Mouse (Mus musculus): ENCODE results near the gene Trim62. TPM values are rescaled to one million over a fixed set of nuclear protein-coding genes. Genes with fewer than 3 reads are reported as not detected.

The Trim62 gene
- polyA plus RNA-seq, 1 experiment from 2014 or later = 8.8 TPM

- DNase-seq (ENCODE audit: low spot score) (no peak), ATAC-seq (ENCODE audit: low read depth) (no peak)
- no peaks in the 10 kb centered on the region for H3K27me3 ChIP-seq (replicated peaks; ENCODE audit: control insufficient read depth, insufficient read depth, low read length)
- WGBS = 94% methylated on average over 6 of the region's 6 CpGs
- H3K9ac ChIP-seq (ENCODE audit: low read depth, low read length) = no peak overlapping the region
- peaks cover 3% of the 10 kb centered on the region; the same call in 1 of the 2 replicates for H3K36me3 ChIP-seq (ENCODE audit: control insufficient read depth, insufficient read depth, low read length)
- H3K27ac ChIP-seq (replicated peaks; ENCODE audit: low read depth, low read length) = no peak overlapping the region
- no peak overlapping the region for H3K4me2 ChIP-seq (ENCODE audit: low read depth, low read length)
- peaks cover 16% of the 10 kb centered on the region for H3K4me1 ChIP-seq (ENCODE audit: control insufficient read depth, insufficient read depth, low read length)
- no peak overlapping the region for H3K4me3 ChIP-seq (ENCODE audit: low read depth, low read length)
- H3K9me3 ChIP-seq (ENCODE audit: control insufficient read depth, low read length) = no peaks in the 10 kb centered on the region
Measured at GRCm38 (mm10) chr4:128888436-128888990, 5.1 kb downstream of the Trim62 start.

- no peak for DNase-seq (ENCODE audit: low spot score)
- H3K9ac ChIP-seq (ENCODE audit: low read depth, low read length) = no peak overlapping the region
- peaks cover 10% of the 10 kb centered on the region for H3K4me1 ChIP-seq (ENCODE audit: control insufficient read depth, insufficient read depth, low read length)
- no peaks in the 10 kb centered on the region for H3K9me3 ChIP-seq (ENCODE audit: control insufficient read depth, low read length)
- no peak overlapping the region for H3K4me2 ChIP-seq (ENCODE audit: low read depth, low read length)
- H3K27me3 ChIP-seq (replicated peaks; ENCODE audit: control insufficient read depth, insufficient read depth, low read length) = no peaks in the 10 kb centered on the region
- no peak for ATAC-seq (ENCODE audit: low read depth)
- 85% methylated on average over 12 of the region's 12 CpGs for WGBS
- no peak overlapping the region for H3K27ac ChIP-seq (replicated peaks; ENCODE audit: low read depth, low read length)
- no peak overlapping the region for H3K4me3 ChIP-seq (ENCODE audit: low read depth, low read length)
- peaks cover 3% of the 10 kb centered on the region; the same call in 1 of the 2 replicates for H3K36me3 ChIP-seq (ENCODE audit: control insufficient read depth, insufficient read depth, low read length)
Measured at GRCm38 (mm10) chr4:128889752-128890630, 6.6 kb downstream of the Trim62 start.

GRCm38 (mm10) chr4:128891157-128891556, 7.8 kb downstream of the Trim62 start:
- Histone ChIP-seq H3K27ac (replicated peaks; ENCODE audit: low read depth, low read length) (no peak overlapping the region), H3K4me1 (ENCODE audit: control insufficient read depth, insufficient read depth, low read length) (peaks cover 7% of the 10 kb centered on the region; the same call in 1 of the 2 replicates), H3K36me3 (ENCODE audit: control insufficient read depth, insufficient read depth, low read length) (peaks cover 3% of the 10 kb centered on the region; the same call in 1 of the 2 replicates), H3K4me3 (ENCODE audit: low read depth, low read length) (no peak overlapping the region), H3K9ac (ENCODE audit: low read depth, low read length) (no peak overlapping the region), H3K9me3 (ENCODE audit: control insufficient read depth, low read length) (no peaks in the 10 kb centered on the region), H3K4me2 (ENCODE audit: low read depth, low read length) (no peak overlapping the region), H3K27me3 (replicated peaks; ENCODE audit: control insufficient read depth, insufficient read depth, low read length) (no peaks in the 10 kb centered on the region)
- no peak for ATAC-seq (ENCODE audit: low read depth)
- DNase-seq (ENCODE audit: low spot score) = no peak
- 27% methylated on average over 1 of the region's 1 CpGs for WGBS

GRCm38 (mm10) chr4:128891746-128892145, 8.4 kb downstream of the Trim62 start:
- 80% methylated on average over 6 of the region's 6 CpGs for WGBS
- H3K4me2 ChIP-seq (ENCODE audit: low read depth, low read length) = no peak overlapping the region
- peaks cover 3% of the 10 kb centered on the region; the same call in 1 of the 2 replicates for H3K36me3 ChIP-seq (ENCODE audit: control insufficient read depth, insufficient read depth, low read length)
- H3K4me1 ChIP-seq (ENCODE audit: control insufficient read depth, insufficient read depth, low read length) = peaks cover 6% of the 10 kb centered on the region; the same call in 1 of the 2 replicates
- no peak overlapping the region for H3K9ac ChIP-seq (ENCODE audit: low read depth, low read length)
- no peak for ATAC-seq (ENCODE audit: low read depth)
- H3K4me3 ChIP-seq (ENCODE audit: low read depth, low read length) = no peak overlapping the region
- no peak for DNase-seq (ENCODE audit: low spot score)
- H3K27ac ChIP-seq (replicated peaks; ENCODE audit: low read depth, low read length) = no peak overlapping the region
- no peaks in the 10 kb centered on the region for H3K27me3 ChIP-seq (replicated peaks; ENCODE audit: control insufficient read depth, insufficient read depth, low read length)
- H3K9me3 ChIP-seq (ENCODE audit: control insufficient read depth, low read length) = no peaks in the 10 kb centered on the region

- H3K27ac ChIP-seq (replicated peaks; ENCODE audit: low read depth, low read length) = no peak overlapping the region
- H3K4me3 ChIP-seq (ENCODE audit: low read depth, low read length) = no peak overlapping the region
- H3K4me2 ChIP-seq (ENCODE audit: low read depth, low read length) = no peak overlapping the region
- 72% methylated on average over 6 of the region's 6 CpGs for WGBS
- H3K27me3 ChIP-seq (replicated peaks; ENCODE audit: control insufficient read depth, insufficient read depth, low read length) = no peaks in the 10 kb centered on the region
- DNase-seq (ENCODE audit: low spot score) (no peak), ATAC-seq (ENCODE audit: low read depth) (no peak)
- no peaks in the 10 kb centered on the region for H3K9me3 ChIP-seq (ENCODE audit: control insufficient read depth, low read length)
- 0 out of 2 replicates have a peak, but pooled peaks cover 2% of the 10 kb centered on the region for H3K4me1 ChIP-seq (ENCODE audit: control insufficient read depth, insufficient read depth, low read length)
- peaks cover 3% of the 10 kb centered on the region; the same call in 1 of the 2 replicates for H3K36me3 ChIP-seq (ENCODE audit: control insufficient read depth, insufficient read depth, low read length)
- no peak overlapping the region for H3K9ac ChIP-seq (ENCODE audit: low read depth, low read length)
Measured at GRCm38 (mm10) chr4:128892188-128892587, 8.8 kb downstream of the Trim62 start.

- 88% methylated on average over 12 of the region's 12 CpGs for WGBS
- H3K9me3 ChIP-seq (ENCODE audit: control insufficient read depth, low read length) = no peaks in the 10 kb centered on the region
- H3K4me3 ChIP-seq (ENCODE audit: low read depth, low read length) = no peak overlapping the region
- peaks cover 15% of the 10 kb centered on the region for H3K4me1 ChIP-seq (ENCODE audit: control insufficient read depth, insufficient read depth, low read length)
- DNase-seq (ENCODE audit: low spot score) = no peak
- no peak overlapping the region for H3K4me2 ChIP-seq (ENCODE audit: low read depth, low read length)
- no peak overlapping the region for H3K9ac ChIP-seq (ENCODE audit: low read depth, low read length)
- H3K27ac ChIP-seq (replicated peaks; ENCODE audit: low read depth, low read length) = no peak overlapping the region
- H3K36me3 ChIP-seq (ENCODE audit: control insufficient read depth, insufficient read depth, low read length) = peaks cover 3% of the 10 kb centered on the region; the same call in 1 of the 2 replicates
- ATAC-seq (ENCODE audit: low read depth) = no peak
- H3K27me3 ChIP-seq (replicated peaks; ENCODE audit: control insufficient read depth, insufficient read depth, low read length) = no peaks in the 10 kb centered on the region
Measured at GRCm38 (mm10) chr4:128894112-128894511, 10.7 kb downstream of the Trim62 start.

GRCm38 (mm10) chr4:128895841-128896240, 12.5 kb downstream of the Trim62 start:
- Histone ChIP-seq H3K4me3 (ENCODE audit: low read depth, low read length) (no peak overlapping the region), H3K27ac (replicated peaks; ENCODE audit: low read depth, low read length) (no peak overlapping the region), H3K4me1 (ENCODE audit: control insufficient read depth, insufficient read depth, low read length) (peaks cover 29% of the 10 kb centered on the region), H3K4me2 (ENCODE audit: low read depth, low read length) (no peak overlapping the region), H3K9me3 (ENCODE audit: control insufficient read depth, low read length) (no peaks in the 10 kb centered on the region), H3K27me3 (replicated peaks; ENCODE audit: control insufficient read depth, insufficient read depth, low read length) (no peaks in the 10 kb centered on the region), H3K9ac (ENCODE audit: low read depth, low read length) (no peak overlapping the region), H3K36me3 (ENCODE audit: control insufficient read depth, insufficient read depth, low read length) (peaks cover 6% of the 10 kb centered on the region; the same call in 1 of the 2 replicates)
- 84% methylated on average over 4 of the region's 4 CpGs for WGBS
- DNase-seq (ENCODE audit: low spot score) (no peak), ATAC-seq (ENCODE audit: low read depth) (no peak)

GRCm38 (mm10) chr4:128896667-128897066, 13.3 kb downstream of the Trim62 start:
- DNase-seq (ENCODE audit: low spot score) (no peak), ATAC-seq (ENCODE audit: low read depth) (no peak)
- peaks cover 29% of the 10 kb centered on the region for H3K4me1 ChIP-seq (ENCODE audit: control insufficient read depth, insufficient read depth, low read length)
- peaks cover 13% of the 10 kb centered on the region; the same call in 1 of the 2 replicates for H3K36me3 ChIP-seq (ENCODE audit: control insufficient read depth, insufficient read depth, low read length)
- no peak overlapping the region for H3K4me2 ChIP-seq (ENCODE audit: low read depth, low read length)
- no peak overlapping the region for H3K27ac ChIP-seq (replicated peaks; ENCODE audit: low read depth, low read length)
- no peak overlapping the region for H3K9ac ChIP-seq (ENCODE audit: low read depth, low read length)
- 93% methylated on average over 10 of the region's 10 CpGs for WGBS
- H3K27me3 ChIP-seq (replicated peaks; ENCODE audit: control insufficient read depth, insufficient read depth, low read length) = no peaks in the 10 kb centered on the region
- H3K4me3 ChIP-seq (ENCODE audit: low read depth, low read length) = no peak overlapping the region
- no peaks in the 10 kb centered on the region for H3K9me3 ChIP-seq (ENCODE audit: control insufficient read depth, low read length)
